Mouse (Mus musculus): ENCODE measurements at regions not wholly inside any gene's neighbourhood (a gene's known extent, or its start where the extent isn't known, plus 50 kb on each side); places are given as distances from the start of the nearest gene placed in this dataset.

- TF ChIP-seq CTCF (IDR thresholded peaks at IDR 0.05; ENCODE audit: borderline replicate concordance, control insufficient read depth, extremely low read depth, insufficient read depth, low read length, poor library complexity), result no peak
- no peak for TF ChIP-seq POLR2A (IDR thresholded peaks at IDR 0.05; ENCODE audit: control insufficient read depth, extremely low read depth, insufficient read depth, low read length, poor library complexity)
These were observed 131.5 kb upstream of the Rab11fip2 start for GRCm38 (mm10) chr19:60074986-60075385.

Data from thymus, adult 2 months (tissue).